Mouse (Mus musculus): Measurements from ENCODE around the gene Abcc9.
"Not testable (repeated sequence)": the region's sequence is repeated elsewhere in the genome, so short reads cannot be mapped to it uniquely, and the experiment has no call there.

DNA sequence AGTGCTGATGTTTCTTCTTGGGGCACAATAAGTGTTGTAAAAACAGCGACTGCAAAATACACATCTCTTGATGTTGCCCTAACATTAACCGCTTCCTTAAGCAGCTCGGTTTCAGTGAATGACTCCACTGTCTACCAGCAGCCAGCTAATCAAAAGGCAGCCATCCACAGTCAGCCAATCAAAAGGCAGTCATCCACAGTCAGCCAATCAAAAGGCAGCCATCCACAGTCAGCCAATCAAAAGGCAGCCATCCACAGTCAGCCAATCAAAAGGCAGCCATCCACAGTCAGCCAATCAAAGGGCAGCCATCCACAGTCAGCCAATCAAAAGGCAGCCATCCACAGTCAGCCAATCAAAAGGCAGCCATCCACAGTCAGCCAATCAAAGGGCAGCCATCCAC is 40.1 kb downstream of the Abcc9 start:
- not testable (repeated sequence) for TF ChIP-seq POLR2A (IDR thresholded peaks at IDR 0.05; ENCODE audit: low read depth, low read length); CTCF (IDR thresholded peaks at IDR 0.05; ENCODE audit: borderline replicate concordance, insufficient read depth, low read length)

Data from embryonic fibroblast, embryonic 13.5 days (primary cell).